Mouse (Mus musculus) central nervous system, embryonic 11.5 days (tissue): ENCODE data around the gene Nectin2. TPM values are rescaled to one million over a fixed set of nuclear protein-coding genes. Genes with fewer than 3 reads are reported as not detected.

Experiments
- polyA plus RNA-seq: library from polyadenylated mRNA; depleted of rRNA; stranded (reverse); fragments of >200 nt; gene quantifications from 2 replicates; pipeline ENCODE4 v1.2.3, GENCODE M21; 2012; rRNA removed

The Nectin2 gene
- polyA plus RNA-seq = 43.3 and 45.3 TPM in 2 replicates

DNA sequence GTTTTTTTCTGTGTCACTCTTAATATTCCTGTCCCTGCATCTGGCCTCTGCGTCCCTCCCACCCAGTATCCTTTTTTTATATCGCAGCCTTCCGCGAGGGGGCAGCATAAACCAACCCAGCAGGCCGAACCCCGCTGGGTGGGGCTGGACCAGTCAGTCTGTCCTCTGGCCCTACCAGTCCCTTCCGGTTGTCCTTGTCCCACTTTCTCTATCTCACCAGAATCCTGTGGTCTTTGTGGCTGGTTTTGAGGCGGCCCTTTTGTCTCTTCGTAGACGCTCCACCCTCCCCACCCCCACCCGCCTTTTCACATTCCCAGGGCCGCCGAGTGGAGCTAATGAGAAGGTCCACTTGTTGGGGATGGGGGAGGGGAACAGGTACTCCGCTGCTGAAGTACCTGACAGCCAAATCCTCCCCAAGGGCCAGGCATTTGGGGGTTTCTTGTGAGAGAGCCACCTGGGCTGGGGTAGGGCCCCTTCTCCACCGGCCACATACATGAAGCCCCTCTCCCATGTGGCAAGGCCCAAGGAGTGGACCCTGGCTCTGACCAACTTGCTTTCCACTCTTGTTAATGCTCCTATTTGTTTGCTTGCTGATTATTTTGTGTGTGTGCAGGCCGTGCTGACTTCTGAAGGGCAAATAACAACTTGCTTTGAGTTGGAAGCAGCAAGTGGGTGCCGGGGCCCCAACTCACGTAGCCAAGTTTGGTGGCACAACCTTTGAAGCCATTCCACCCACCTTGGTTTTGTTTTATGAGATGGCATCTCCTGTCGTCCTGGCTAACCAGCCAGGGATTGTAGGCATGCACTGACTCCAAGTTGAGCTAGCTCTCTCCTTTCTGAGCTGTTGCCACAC, at the start of gene Nectin2:
Gene Nectin2 (minus strand): TSS at position 267 of the 853 bp plus-strand sequence.

DNA sequence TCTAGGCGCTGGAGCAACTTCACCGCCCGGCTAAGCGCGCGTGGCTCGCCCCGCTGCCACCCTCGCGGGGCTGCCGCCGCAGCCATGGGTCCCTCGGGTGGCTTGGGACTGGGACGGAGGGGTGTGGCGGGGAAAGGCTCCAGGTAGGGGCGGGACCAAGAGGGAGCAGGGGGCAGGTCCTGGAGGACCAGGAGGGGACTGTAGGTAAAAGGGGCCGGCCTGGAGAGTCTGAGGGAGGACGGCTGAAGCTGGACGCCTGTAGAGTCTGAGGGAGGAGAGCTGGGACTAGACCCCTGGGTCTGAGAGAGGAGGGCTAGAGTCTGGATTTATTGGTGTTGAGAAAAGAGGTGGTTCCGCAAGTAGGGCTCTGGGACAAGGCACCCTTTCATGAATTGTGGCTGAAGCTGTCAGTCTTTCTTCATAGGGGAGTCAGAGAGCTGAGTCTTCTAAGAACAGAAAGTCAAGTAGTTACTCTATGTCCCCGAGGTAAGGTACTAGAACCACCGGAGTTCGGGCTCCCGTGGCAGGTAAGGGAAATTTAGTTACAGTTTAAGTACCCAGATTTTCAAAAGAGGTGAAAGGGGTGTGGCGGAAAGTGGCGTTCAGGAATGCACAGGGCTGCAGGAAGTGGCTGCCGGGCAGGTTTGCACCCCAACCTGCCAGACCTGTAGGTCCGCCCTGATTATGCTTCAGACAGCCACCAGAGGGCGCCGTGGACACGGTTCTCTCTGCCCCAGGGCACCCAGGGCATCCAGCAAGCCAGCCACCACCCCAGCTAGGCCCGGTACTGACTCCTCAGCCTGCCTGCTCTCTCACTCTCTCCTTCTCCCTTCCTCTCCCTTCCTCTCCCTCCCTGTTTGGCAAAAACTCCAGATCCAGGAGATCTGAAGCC, 46.7 kb upstream of the Nectin2 start, which contains the start of gene Cblc:
Gene Cblc (minus strand): TSS at position 113 of the 892 bp plus-strand sequence.

DNA sequence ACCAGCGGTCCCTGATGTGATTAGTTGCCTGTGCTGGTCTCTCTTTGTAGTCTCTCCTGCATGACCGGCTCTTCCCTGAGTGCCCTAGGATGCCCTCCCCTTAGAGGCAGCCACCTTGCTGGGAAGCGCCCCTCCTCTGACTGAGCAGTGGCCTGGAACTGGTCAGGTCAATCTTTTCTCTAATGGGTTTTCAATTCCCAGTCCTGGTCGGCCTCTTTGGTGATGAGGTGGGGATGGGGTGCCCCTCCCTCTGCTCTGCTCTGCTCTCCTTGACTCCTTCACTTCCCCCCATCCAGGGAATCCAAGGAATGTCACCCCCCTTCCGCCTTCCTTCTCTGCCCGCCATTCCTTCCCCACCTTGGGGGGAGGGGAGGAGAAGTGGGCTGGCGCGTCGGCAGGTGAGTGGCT, 20.7 kb upstream of the Nectin2 start, which contains the start of gene Bcam:
Gene Bcam (minus strand): TSS at position 33 of the 408 bp plus-strand sequence.

DNA sequence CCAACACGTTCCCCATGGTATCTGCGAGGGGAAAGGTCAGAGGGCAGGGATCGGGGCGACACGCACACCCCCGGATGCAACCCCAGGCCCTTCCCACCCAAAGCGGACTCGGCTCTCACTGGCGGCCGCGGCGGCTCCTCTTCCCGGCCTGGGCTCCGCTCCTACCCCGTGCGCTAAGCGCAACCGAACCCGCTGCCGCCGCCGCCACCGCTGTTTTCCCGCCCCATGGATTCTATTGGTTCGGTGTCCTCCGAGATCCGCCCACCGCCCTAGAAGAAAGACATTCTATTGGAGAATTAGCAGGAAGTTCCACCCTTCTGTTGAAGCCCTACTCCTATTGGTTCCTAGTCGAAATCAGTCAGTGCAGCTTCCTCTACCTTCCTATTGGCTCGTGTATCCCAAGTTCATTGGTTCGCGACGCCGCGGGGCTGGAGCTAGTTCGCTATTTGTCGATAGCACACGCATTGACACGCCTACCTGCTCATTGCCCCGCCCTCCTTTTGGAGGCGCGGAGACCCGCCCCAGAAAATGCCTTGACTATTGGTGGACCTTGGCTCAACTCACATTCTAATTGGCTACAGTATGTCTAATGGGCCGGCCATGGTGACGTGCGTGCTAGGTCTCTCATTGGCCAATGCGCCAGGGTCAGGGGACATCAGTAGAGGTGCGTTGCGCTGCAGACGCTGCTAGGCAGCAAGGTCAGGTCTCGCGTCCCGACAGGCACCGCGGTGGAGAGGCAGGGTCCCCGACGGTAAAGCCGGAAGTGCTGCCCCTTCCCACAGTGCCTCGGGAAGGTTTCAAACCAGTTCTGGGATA, 34.8 kb downstream of the Nectin2 start, which contains the start of gene Tomm40:
Gene Tomm40 (minus strand): TSS at position 200 of the 816 bp plus-strand sequence.

DNA sequence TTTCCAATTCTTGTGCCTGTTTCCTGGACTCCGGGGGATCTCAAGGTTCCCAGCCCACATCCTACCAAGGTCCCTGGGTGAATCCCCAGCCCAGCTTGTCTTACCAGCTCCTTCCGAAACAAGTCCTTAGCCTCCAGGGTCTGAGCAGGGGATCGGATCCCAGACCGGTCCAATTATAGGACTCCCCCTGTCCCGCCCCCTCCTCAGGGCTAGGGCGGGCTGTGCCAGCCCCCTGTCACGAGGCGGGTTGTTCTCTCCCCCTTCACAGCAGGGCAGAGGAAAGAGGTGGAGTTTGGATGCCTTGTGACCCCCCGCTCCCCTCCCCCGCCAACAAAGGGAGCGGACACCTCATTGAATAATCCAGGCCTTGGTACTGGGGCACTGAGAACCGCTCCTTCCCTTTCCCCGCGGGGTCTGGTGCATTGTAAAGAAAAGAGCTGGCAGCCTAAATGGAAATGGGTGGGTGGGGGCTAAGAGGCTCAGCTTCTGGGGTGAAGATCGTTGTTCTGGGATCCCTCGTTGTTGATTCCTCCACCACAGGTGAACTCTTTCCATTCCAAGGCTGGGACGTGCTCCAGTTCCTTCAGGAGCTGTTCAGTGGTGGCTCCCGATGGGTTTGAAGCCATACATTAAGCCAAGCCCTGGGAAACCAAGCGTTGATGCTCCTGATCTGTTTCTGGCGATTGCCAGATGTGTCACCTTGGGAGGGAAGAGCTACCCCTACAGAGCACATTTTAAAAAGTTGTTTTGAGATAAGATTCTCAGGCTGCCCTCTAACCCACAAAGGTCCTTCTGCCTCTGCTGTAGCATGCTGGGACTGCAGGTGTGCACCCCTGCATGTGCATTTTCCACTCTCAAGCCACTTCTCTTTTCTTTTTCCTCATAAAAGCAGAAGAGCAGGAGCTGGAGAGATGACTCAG, 51.1 kb downstream of the Nectin2 start, which contains the start of gene Apoe:
Gene Apoe (minus strand): TSS at position 282 of the 920 bp plus-strand sequence.

DNA sequence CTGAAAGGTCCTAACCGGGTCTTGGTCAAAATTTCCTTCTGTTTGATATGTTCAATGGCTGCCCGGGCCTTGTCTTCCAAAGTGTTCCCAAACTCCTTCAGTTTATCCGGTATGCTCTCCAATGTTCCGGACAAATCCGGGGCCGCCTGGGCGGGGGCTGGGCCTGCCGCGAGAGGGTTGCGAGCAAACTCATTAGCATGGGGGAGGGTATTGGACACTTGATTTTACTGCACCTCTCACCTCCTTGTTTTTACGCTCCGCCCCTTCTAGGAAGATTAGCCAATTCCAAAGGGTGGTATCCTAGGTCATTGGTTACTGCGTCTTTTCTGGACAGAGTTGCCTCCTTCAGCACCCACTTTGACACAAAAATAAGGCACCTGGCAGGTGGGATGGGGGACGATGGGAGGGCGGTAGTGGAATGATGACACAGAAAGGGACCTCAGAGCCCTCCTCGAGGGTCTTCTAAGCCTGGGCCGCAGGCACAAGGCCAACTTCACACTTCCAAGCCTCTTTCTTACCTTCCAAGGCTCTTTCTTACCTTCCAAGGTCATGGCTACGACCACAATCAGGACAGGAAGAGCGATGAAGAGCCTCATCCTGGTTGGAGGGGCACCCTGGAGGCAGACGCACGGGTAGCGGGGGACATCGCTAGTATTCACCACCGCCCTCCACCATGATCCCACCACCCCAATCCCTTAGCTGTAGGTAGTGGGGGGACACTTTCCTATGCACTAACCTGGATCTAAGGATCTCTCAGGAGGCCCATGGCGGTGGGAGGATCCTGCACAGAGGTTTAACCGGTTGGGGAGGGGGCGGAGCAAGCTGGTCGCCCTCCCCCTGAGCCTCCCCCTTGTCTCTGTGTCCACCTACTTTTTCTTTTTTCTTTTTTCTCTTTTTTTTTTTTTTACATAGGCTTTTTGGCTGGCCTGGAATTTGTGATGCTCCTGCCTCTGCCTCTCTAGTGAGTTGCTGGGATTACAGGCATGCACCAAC, 58.1 kb downstream of the Nectin2 start, which contains the start of gene Apoc1:
Gene Apoc1 (minus strand): TSS at position 788 of the 993 bp plus-strand sequence.

DNA sequence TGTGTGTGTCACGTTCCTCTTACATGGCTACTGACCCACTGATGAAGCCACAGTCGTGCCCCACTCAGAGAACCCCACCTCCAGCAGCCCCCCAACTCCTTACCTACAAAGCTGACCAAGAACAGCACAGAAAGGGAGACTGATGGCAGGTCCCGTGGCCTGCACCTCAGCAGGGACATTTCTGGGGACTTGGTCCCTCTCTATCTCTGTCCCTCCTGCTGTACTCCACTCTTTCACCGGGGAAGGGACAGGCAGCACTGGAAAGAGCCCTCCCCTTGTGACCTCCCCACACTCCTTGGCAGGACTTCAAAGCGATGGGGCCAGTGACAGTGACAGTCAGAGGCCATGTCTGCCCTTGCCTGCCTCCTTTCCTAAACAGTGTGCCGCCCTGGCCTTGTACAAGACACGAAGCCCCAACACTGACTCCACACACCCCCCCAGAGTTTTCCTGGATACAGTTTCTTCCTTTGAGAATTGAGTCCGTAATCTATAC, 69.0 kb downstream of the Nectin2 start, which contains the start of the genes Gm44805 and Apoc4:
Gene Gm44805 (minus strand): TSS at position 222 of the 493 bp plus-strand sequence.
Gene Apoc4 (minus strand): TSS at position 278 of the 493 bp plus-strand sequence.

DNA sequence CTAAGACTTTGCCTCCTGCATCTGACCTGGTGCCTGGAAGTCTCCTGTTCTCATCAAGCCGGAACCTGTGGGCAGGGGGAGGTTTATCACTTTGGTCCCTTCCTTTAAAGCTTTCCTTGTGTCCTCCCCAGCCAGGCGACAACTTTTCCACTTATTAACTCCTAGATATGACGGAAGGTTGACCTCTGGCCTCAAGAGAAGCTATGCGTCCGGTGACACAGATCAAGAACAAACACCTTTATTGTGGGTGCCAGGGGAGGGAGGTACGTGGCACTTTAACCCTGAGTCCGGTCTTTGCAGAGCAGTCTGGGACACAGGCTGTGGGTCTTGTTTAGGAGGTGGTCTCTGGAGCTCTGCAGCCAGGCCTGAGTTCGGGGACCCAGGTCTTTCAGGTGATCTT, 72.4 kb downstream of the Nectin2 start, which contains the start of gene Apoc2:
Gene Apoc2 (minus strand): TSS at position 70 of the 400 bp plus-strand sequence.

Other genes starting within 250 kb of the Nectin2 start
- 6.3 and 9.5 TPM in 2 replicates for gene Bloc1s3, start 242.1 kb downstream of the Nectin2 start, polyA plus RNA-seq
- 36.1 and 56.2 TPM in 2 replicates for gene Trappc6a, start 242.1 kb downstream of the Nectin2 start, polyA plus RNA-seq
- gene Nkpd1, start 232.6 kb downstream of the Nectin2 start, polyA plus RNA-seq = 0.10 and 0.15 TPM in 2 replicates
- gene Ppp1r37, start 187.4 kb downstream of the Nectin2 start, polyA plus RNA-seq = 59.4 and 66.9 TPM in 2 replicates
- gene Zfp296, start 173.2 kb downstream of the Nectin2 start, polyA plus RNA-seq = 1.0 and 1.3 TPM in 2 replicates
- gene Gemin7, start 172.9 kb downstream of the Nectin2 start, polyA plus RNA-seq = 40.7 and 66.6 TPM in 2 replicates
- 134 and 154 TPM in 2 replicates for gene Clasrp, start 146.0 kb downstream of the Nectin2 start, polyA plus RNA-seq
- gene Relb, start 121.0 kb downstream of the Nectin2 start, polyA plus RNA-seq = 2.4 and 4.4 TPM in 2 replicates
- 36.8 and 58.8 TPM in 2 replicates for gene Clptm1, start 85.5 kb downstream of the Nectin2 start, polyA plus RNA-seq
- 4.6 and 11.0 TPM in 2 replicates for gene Apoc2, start 72.5 kb downstream of the Nectin2 start, polyA plus RNA-seq
- gene Gm44805, start 69.1 kb downstream of the Nectin2 start, polyA plus RNA-seq = not detected in 2 replicates
- 0.19 and 0.41 TPM in 2 replicates for gene Apoc4, start 69.0 kb downstream of the Nectin2 start, polyA plus RNA-seq
- gene Apoc1, start 57.8 kb downstream of the Nectin2 start, polyA plus RNA-seq = 4.9 and 8.1 TPM in 2 replicates
- 198 and 270 TPM in 2 replicates for gene Apoe, start 51.3 kb downstream of the Nectin2 start, polyA plus RNA-seq
- 102 and 110 TPM in 2 replicates for gene Tomm40, start 35.0 kb downstream of the Nectin2 start, polyA plus RNA-seq
- 18.2 and 28.9 TPM in 2 replicates for gene Bcam, start 20.5 kb upstream of the Nectin2 start, polyA plus RNA-seq
- gene Cblc, start 46.3 kb upstream of the Nectin2 start, polyA plus RNA-seq = 0.34 and 0.46 TPM in 2 replicates
- 0.60 and 1.0 TPM in 2 replicates for gene Bcl3, start 72.3 kb upstream of the Nectin2 start, polyA plus RNA-seq
- 0.24 and 0.29 TPM in 2 replicates for gene Gm19345, start 101.5 kb upstream of the Nectin2 start, polyA plus RNA-seq
- gene Ceacam16, start 110.8 kb upstream of the Nectin2 start, polyA plus RNA-seq = not detected in 2 replicates
- not detected in 2 replicates for gene Ceacam19, start 137.5 kb upstream of the Nectin2 start, polyA plus RNA-seq
- gene Pvr, start 170.7 kb upstream of the Nectin2 start, polyA plus RNA-seq = 3.6 and 8.4 TPM in 2 replicates
- 0.06 and 0.12 TPM in 2 replicates for gene Igsf23, start 200.3 kb upstream of the Nectin2 start, polyA plus RNA-seq
- gene Ceacam20, start 214.9 kb upstream of the Nectin2 start, polyA plus RNA-seq = not detected in 2 replicates
- gene Nlrp9b, start 241.0 kb upstream of the Nectin2 start, polyA plus RNA-seq = 0.01 TPM in 1 of 2 replicates, not detected in the other